Mouse (Mus musculus): ENCODE measurements at regions not wholly inside any gene's neighbourhood (a gene's known extent, or its start where the extent isn't known, plus 50 kb on each side); places are given as distances from the start of the nearest gene placed in this dataset.

GRCm38 (mm10) chr8:28117997-28118778, 670.7 kb downstream of the Poteg start:
- no peak overlapping the region for H3K27ac ChIP-seq
- intact Hi-C loops (cut with DNase I), result no loop called here
- H3K4me3 ChIP-seq, result no peak overlapping the region
- DNase-seq, result no peak
- no peak for TF ChIP-seq CTCF (IDR thresholded peaks at IDR 0.05)

- Histone ChIP-seq H3K27ac (no peak overlapping the region), H3K4me3 (no peak overlapping the region)
- no peak for TF ChIP-seq CTCF (IDR thresholded peaks at IDR 0.05)
- intact Hi-C loops (cut with DNase I), result no loop called here
- DNase-seq, result no peak
Measured at GRCm38 (mm10) chr8:28125021-28125420, 677.6 kb downstream of the Poteg start.

GRCm38 (mm10) chr8:28141916-28142315, 694.4 kb downstream of the Poteg start:
- no peak for DNase-seq
- TF ChIP-seq CTCF (IDR thresholded peaks at IDR 0.05), result no peak
- Histone ChIP-seq H3K4me3 (no peak overlapping the region), H3K27ac (no peak overlapping the region)
- intact Hi-C loops (cut with DNase I), result no loop called here

GRCm38 (mm10) chr8:28148599-28149452, 701.4 kb downstream of the Poteg start:
- H3K4me3 ChIP-seq, result no peak overlapping the region
- DNase-seq, result no peak
- intact Hi-C loops (cut with DNase I), result no loop called here
- TF ChIP-seq CTCF (IDR thresholded peaks at IDR 0.05), result peak; percentile 6; the same call in 1 of the 2 replicates
- H3K27ac ChIP-seq, result no peak overlapping the region

- intact Hi-C loops (cut with DNase I), result no loop called here
- no peak for TF ChIP-seq CTCF (IDR thresholded peaks at IDR 0.05)
- H3K4me3 ChIP-seq, result no peak overlapping the region
- no peak overlapping the region for H3K27ac ChIP-seq
- no peak for DNase-seq
Measured at GRCm38 (mm10) chr8:28149453-28149767, 701.9 kb downstream of the Poteg start.

- DNase-seq, result no peak
- Histone ChIP-seq H3K4me3 (no peak overlapping the region), H3K27ac (no peak overlapping the region)
- intact Hi-C loops (cut with DNase I), result no loop called here
- TF ChIP-seq CTCF (IDR thresholded peaks at IDR 0.05), result no peak
Measured at GRCm38 (mm10) chr8:28160651-28161050, 713.2 kb downstream of the Poteg start.

GRCm38 (mm10) chr8:28168036-28168435, 720.6 kb downstream of the Poteg start:
- intact Hi-C loops (cut with DNase I), result no loop called here
- no peak overlapping the region for H3K27ac ChIP-seq
- no peak for TF ChIP-seq CTCF (IDR thresholded peaks at IDR 0.05)
- H3K4me3 ChIP-seq, result no peak overlapping the region
- no peak for DNase-seq

- no peak for TF ChIP-seq CTCF (IDR thresholded peaks at IDR 0.05)
- no peak for DNase-seq
- H3K27ac ChIP-seq, result no peak overlapping the region
- intact Hi-C loops (cut with DNase I), result no loop called here
- no peak overlapping the region for H3K4me3 ChIP-seq
Measured at GRCm38 (mm10) chr8:28171456-28171855, 724.0 kb downstream of the Poteg start.

- no peak for TF ChIP-seq CTCF (IDR thresholded peaks at IDR 0.05)
- no peak for DNase-seq
- intact Hi-C loops (cut with DNase I), result no loop called here
- H3K27ac ChIP-seq, result no peak overlapping the region
- no peak overlapping the region for H3K4me3 ChIP-seq
Measured at GRCm38 (mm10) chr8:28195943-28196342, 748.5 kb downstream of the Poteg start.

GRCm38 (mm10) chr8:28235562-28235961, 788.1 kb downstream of the Poteg start:
- no peak overlapping the region for H3K27ac ChIP-seq
- no peak for TF ChIP-seq CTCF (IDR thresholded peaks at IDR 0.05)
- intact Hi-C loops (cut with DNase I), result no loop called here
- H3K4me3 ChIP-seq, result no peak overlapping the region
- no peak for DNase-seq

- Histone ChIP-seq H3K4me3 (no peak overlapping the region), H3K27ac (no peak overlapping the region)
- no peak for DNase-seq
- intact Hi-C loops (cut with DNase I), result no loop called here
- TF ChIP-seq CTCF (IDR thresholded peaks at IDR 0.05), result no peak
Measured at GRCm38 (mm10) chr8:28239411-28239810, 791.9 kb downstream of the Poteg start.

- TF ChIP-seq CTCF (IDR thresholded peaks at IDR 0.05), result no peak
- no peak for DNase-seq
Measured at GRCm38 (mm10) chr8:28252399-28253240, 805.1 kb downstream of the Poteg start.

GRCm38 (mm10) chr8:28267277-28267676, 819.8 kb downstream of the Poteg start:
- Histone ChIP-seq H3K4me3 (no peak overlapping the region), H3K27ac (no peak overlapping the region)
- TF ChIP-seq CTCF (IDR thresholded peaks at IDR 0.05), result no peak
- DNase-seq, result no peak
- intact Hi-C loops (cut with DNase I), result no loop called here

More at GRCm38 (mm10) chr8:28252399-28253240, 805.1 kb downstream of the Poteg start:
- H3K4me3 ChIP-seq, result no peak overlapping the region
- no peak overlapping the region for H3K27ac ChIP-seq
- intact Hi-C loops (cut with DNase I), result no loop called here

Data from gastrocnemius, adult 2 months (tissue).